Mouse (Mus musculus) bone marrow, adult 2 months (tissue): ENCODE data around the gene Rims1.
A peak's percentile ranks its signal among the peaks of the same experiment; 100 is the strongest.

ENCODE experiments used
- CTCF ChIP-seq: fragments of 200-500 bp; IDR thresholded peaks from 2 replicates; pipeline ENCODE4 v1.5.1; 2011; ENCODE audit warnings: low read length, control low read depth; ENCODE audit not compliant: control insufficient read depth, insufficient read depth
- POLR2A ChIP-seq: fragments of 200-500 bp; IDR thresholded peaks from 2 replicates; pipeline ENCODE4 v1.6.1; 2011; ENCODE audit warnings: low read depth, mild to moderate bottlenecking, control low read depth, low read length, borderline replicate concordance; ENCODE audit not compliant: control insufficient read depth

- TF ChIP-seq CTCF (peak; percentile 63), POLR2A (no peak)
These were observed 537.0 kb downstream of the Rims1 start for GRCm38 (mm10) chr1:22268581-22269359.
